Mouse (Mus musculus): Measurements from ENCODE around the gene Cdc42.
A peak's percentile ranks its signal among the peaks of the same experiment; 100 is the strongest.

Gene Cdc42

GRCm38 (mm10) chr4:137357517-137358254, at the start of gene Cdc42:
Cdc42 (minus strand) TSS chr4:137357720.
- DNase-seq: peak; percentile 99

GRCm38 (mm10) chr4:137405571-137405970, 48.1 kb upstream of the Cdc42 start:
- DNase-seq: no peak

- DNase-seq: peak; percentile 65
Observed at GRCm38 (mm10) chr4:137396641-137397525, 39.4 kb upstream of the Cdc42 start.

- DNase-seq: peak; percentile 45
Observed at GRCm38 (mm10) chr4:137393378-137394135, 36.0 kb upstream of the Cdc42 start.

GRCm38 (mm10) chr4:137392874-137393273, 35.4 kb upstream of the Cdc42 start:
- DNase-seq: no peak

GRCm38 (mm10) chr4:137391287-137391686, 33.8 kb upstream of the Cdc42 start:
- DNase-seq: no peak

GRCm38 (mm10) chr4:137390196-137390595, 32.7 kb upstream of the Cdc42 start:
- DNase-seq: no peak

GRCm38 (mm10) chr4:137388983-137389382, 31.5 kb upstream of the Cdc42 start:
- peak; percentile 71 for DNase-seq

- peak; percentile 91 for DNase-seq
Observed at GRCm38 (mm10) chr4:137388059-137388794, 30.7 kb upstream of the Cdc42 start.

- no peak for DNase-seq
Observed at GRCm38 (mm10) chr4:137387482-137388058, 30.1 kb upstream of the Cdc42 start.

- no peak for DNase-seq
Observed at GRCm38 (mm10) chr4:137380702-137381605, 23.4 kb upstream of the Cdc42 start.

GRCm38 (mm10) chr4:137379713-137380255, 22.3 kb upstream of the Cdc42 start:
- DNase-seq: no peak

GRCm38 (mm10) chr4:137379085-137379484, 21.6 kb upstream of the Cdc42 start:
- no peak for DNase-seq

- no peak for DNase-seq
Observed at GRCm38 (mm10) chr4:137377526-137378304, 20.2 kb upstream of the Cdc42 start.

GRCm38 (mm10) chr4:137376778-137377177, 19.3 kb upstream of the Cdc42 start:
- no peak for DNase-seq

GRCm38 (mm10) chr4:137375314-137376278, 18.1 kb upstream of the Cdc42 start:
- no peak for DNase-seq

- DNase-seq: no peak
Observed at GRCm38 (mm10) chr4:137373711-137374110, 16.2 kb upstream of the Cdc42 start.

Measured in kidney, postnatal 14 days (tissue).